Mouse (Mus musculus) heart, postnatal 4 days (tissue): Measurements from ENCODE around the gene Fhl5. TPM values are rescaled to one million over a fixed set of nuclear protein-coding genes. Genes with fewer than 3 reads are reported as not detected.
"Not testable (repeated sequence)": the region's sequence is repeated elsewhere in the genome, so short reads cannot be mapped to it uniquely, and the experiment has no call there.

Source experiments
- DNase-seq: peaks from one replicate; pipeline ENCODE4 v3.0.0; 2021
- total RNA-seq, 2 experiments: library from RNA; stranded (reverse); gene quantifications; 2 replicates each; pipeline ENCODE4 v1.2.3; 2021

The Fhl5 gene
- total RNA-seq = under 1 TPM in 1 of 2 experiments, not detected in 1; 0.23 TPM

DNA sequence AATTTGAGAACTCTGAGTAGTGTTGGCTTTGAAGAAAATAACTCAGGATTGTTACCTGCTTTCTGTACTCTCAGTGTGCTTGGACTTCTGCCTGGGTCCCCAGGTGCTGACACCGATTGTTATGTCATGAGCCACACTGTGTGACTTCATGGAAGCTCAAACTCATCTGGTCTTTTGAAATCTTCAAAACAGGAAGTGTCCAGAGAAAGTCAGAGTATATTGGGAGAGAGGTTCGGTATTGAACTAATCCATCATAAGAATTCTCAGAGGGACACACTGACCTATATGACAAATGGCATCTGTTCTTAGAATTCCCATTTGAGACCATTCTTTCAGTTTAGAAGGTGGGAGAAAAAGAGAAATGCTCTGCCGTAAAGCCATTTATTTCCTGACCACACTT is at the start of gene Fhl5:
Gene Fhl5 (minus strand): TSS at position 101 of the 400 bp plus-strand sequence.
- DNase-seq = no peak

DNA sequence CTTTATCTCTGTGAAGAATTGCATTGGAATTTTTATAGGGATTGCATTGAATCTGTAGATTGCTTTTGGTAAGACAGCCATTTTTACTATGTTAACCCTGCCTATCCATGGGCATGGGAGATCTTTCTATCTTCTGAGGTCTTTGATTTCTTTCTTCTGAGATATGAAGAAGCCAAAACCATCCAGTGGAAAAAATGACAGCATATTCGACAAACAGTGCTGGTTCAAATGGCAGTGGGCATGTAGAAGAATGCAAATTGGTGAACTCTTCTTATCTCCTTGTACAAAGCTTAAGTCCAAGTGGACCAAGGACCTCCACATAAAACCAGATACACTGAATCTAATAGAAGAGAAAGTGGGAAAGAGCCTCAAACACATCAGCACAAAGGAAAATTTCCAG is 42.3 kb upstream of the Fhl5 start:
- DNase-seq = not testable (repeated sequence)

DNA sequence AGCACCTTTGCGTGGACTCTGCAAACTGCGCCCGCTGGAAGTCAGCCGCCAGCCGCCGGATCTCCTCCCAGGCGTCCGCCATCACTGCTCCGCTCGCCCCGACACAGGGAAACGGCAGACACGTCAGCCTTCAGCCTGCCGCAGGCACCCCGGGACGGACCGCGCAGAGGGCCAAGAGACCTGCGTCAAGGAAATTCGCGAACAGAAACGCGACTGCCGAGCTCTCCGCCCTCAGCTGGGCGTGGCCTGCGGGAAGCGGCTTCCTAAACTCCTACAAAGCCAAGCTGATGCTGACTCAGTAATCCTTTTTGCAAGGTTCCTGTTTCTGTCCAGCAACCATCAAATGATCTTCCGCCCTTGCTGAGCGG is 39.0 kb upstream of the Fhl5 start, which contains the start of gene Ufl1:
Gene Ufl1 (minus strand): TSS at position 151 of the 368 bp plus-strand sequence.
- peak; percentile 98 for DNase-seq

DNA sequence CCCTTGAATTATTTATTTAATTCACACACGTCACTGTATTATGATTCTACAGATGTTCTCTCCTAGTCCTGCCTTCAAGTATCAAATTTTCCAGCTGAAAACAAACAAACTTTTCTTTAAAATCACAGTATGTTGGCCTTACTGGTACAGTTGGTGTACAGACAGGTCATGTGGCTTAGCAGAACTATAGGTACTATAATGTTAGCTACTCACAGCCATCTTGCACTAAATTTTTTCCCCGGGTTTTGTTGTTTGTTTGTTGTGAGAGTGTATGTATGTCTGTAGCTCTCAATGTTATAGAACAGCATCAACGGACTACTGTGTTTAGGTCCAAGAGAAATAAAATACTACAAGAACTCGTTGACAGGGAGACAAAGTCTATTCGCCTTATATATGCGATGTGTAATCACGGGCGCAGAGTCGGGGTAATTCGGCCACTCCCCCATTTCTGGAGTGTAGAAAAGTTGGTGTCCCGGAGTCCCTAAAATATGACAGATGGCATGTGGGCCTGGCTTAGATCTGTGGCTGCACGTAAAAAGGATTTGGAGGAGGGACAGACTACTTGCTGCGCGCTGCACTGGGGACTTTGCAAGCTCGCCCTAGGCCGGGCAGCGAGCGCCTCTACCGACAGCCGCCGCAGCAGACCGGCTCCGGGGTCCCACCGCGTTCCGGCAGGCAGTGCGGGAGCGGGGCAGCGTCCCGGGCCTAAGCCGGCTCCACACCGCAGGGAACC is 38.4 kb upstream of the Fhl5 start:
- no peak for DNase-seq

DNA sequence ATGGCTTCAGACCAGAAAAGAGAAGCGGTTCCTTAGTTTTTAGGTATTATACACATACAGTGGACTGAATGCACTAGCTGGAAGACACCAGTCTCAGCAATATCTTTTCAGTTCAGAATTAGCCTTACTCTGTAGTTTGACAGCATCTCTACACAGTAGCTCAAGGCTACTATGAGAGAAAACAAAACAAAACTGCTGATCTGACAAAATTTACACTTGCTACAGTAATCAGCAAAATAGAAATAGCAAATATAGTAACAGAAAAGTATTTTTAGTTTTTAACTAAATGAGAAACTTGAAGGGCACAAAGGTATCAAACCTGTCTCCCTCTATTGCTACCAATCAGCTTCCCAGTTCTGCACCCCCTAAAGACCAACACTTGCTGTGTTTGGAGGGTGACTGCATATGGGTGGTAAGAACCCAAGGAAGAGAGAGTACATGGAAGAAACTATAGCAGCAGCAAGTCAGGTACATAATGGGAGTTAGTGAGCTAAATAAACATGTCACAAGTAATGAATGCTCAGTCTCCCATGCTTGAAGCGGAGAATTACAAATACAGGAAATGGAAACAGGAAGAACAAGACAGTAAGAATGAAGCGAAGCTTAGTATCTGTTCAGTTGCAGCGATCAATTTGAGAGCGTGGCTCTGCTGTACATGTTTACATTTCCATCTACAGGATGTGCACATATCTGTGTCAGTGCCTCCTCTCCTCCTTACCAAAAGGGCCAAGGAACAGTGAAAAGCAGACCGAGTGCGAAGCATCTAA is 30.4 kb upstream of the Fhl5 start:
- no peak for DNase-seq

DNA sequence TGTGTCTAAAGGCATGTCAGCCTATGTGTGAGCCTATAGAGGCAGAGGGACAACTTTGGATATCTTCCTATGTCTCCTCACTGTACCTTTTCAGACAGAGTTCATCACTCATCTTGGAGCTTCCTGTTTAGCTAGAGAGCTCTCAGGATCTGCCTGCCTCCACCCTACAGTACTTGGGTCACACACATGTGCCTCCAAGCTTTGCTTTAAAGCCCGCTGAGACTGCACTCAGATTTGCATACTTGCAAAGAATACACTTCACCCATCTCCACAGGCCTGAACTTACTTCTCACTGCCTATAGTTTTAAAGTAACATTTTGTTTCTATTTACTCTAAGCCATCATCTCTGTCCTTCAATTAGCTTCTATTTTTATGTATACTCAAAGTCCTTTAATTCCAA is 29.2 kb upstream of the Fhl5 start:
- DNase-seq = no peak

DNA sequence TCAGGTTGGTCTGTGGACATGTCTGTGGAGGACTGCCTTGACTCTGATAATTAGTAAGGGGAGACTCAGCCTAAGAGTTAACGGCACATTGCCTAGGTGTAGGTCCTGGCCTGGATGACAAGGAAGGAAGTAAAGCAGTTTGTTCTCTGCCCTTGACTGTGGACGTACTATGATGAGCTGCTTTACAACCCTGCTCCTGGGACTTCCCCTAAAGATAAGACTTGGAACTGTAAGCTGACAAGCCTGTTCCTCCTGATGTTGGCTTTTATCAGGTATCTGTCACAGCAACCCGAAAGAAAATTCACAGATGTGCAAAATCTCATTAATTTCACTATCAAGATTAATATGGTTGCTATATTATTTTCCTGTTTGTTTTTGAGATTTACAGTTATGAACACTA is 24.5 kb upstream of the Fhl5 start:
- no peak for DNase-seq

DNA sequence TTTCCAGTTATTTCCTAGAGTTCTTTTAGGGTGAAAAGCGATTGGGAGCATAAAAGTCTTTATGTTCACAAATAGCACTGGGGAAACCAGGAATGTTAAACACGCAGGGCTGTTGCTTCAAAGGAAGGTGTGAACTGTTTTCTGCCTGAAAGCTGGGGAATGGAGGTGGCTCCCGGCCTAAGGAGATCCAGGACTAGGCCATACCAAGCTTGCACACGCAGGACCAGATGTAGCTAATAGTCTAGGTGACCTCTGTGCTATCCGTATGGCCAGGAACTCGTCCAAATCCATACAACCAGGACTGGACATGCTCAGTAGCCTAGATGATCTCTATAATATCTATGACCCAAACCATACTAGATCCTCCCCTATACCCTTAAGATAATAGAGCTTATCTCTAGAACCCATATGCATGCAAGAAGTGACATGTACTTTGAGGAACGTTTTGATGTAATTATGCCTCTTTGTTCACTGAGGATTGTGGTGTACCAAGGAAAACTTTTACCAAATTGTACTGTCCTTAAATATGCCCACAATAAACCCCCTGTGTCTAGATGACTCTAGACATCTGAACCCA is 15.2 kb upstream of the Fhl5 start:
- no peak for DNase-seq

DNA sequence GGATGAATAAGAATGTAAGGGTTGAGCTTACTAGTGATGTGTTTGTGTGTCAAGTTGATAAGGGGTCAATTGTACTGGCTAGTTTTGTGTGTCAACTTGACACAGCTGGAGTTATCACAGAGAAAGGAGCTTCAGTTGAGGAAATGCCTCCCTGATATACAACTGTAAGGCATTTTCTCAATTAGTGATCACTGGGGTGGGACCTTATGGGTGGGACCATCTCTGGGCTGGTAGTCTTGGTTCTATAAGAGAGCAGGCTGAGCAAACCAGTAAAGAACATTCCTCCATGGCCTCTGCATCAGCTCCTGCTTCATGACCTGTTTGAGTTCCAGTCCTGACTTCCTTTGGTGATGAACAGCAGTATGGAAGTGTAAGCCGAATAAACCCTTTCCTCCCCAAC is 7.0 kb downstream of the Fhl5 start:
- DNase-seq = not testable (repeated sequence)

DNA sequence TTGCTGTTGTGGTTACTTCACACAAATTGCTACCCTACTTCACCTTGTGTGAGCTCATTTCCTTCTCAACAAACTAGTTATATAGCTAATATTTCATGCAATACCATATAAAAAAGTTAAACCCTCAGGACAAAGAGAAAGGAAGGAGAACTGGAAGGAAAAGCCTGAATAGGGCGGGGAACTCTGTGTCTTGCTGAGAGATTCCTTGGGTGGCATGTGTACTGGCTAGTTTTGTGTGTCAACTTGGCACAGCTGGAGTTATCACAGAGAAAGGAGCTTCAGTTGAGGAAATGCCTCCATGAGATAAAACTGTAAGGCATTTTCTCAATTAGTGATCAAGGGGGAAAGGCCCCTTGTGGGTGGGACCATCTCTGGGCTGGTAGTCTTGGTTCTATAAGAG is 8.9 kb downstream of the Fhl5 start:
- DNase-seq = not testable (repeated sequence)

DNA sequence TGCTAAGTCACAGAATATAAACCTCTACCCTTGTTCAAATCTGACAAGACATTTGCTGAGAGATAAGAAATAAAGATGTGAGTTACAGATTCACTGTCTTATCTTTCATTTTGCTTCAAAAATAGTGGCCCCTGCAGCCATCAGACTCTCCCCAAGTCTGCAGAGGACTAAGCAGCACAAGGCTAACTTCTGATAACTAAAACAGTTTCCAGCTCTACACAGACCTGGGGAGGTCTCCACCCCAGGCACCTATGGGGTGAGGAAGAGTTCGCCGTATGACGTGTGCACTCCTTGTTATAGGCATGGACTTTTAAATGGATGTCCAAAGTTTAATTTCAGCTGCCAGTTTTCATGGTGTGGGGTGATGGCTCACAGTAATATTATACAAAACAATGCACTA is 10.1 kb downstream of the Fhl5 start:
- DNase-seq = no peak

DNA sequence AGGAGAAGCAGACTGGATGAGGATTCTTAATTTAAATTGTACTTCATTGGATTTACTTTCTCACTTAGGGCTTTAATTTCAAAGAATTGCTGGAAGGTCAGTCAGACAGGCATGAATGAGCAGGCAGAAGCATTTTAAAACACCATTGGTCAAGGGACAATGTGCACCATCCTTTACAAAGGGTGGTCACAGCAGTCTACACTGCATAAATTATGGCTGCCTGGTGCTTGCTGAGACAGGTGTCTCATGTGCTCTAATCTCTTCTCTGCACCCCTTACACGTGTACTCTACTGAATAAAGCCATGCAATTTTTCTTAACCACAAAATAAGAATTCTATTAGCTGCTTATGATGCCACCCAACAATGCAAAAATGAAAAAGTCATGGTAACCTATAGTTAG is 15.1 kb downstream of the Fhl5 start:
- no peak for DNase-seq

DNA sequence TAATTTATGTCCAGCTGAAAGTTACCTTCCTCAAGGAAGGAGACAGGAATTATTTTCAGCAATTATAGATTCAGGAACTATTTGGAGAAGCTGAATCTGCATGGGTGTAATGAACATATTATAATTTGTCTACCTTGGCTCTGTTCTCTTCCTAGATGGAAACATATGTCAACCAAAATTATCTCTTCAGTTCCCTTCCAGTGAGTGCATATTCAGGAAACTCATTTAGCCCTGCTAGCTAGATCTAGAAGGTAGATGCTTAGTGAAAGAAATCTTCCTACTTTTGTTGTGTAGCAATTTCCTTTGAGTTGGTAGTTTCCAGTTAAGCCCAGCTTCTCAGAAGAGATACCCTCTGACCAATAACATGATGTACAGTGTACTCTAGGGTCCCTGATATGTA is 20.7 kb downstream of the Fhl5 start:
- no peak for DNase-seq

DNA sequence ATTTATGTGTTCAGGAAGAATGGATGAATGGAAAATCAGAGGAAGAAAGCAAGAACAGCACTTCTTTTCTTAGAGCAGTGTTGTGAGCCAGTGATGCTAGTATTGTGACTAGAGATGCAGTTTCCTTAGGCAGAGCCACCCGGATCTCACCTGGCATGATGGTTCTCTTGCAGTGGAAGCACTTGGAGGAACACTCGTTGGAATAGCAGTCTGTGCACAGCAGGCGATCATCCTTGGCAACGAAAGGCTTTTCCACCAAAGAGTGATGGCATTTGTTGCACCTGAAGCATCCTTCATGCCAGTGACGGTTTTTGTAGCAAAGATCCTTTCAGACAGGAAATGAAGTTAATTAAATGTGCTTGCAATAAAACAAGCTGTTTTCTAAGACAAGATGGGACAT is 29.2 kb downstream of the Fhl5 start:
- DNase-seq = no peak

DNA sequence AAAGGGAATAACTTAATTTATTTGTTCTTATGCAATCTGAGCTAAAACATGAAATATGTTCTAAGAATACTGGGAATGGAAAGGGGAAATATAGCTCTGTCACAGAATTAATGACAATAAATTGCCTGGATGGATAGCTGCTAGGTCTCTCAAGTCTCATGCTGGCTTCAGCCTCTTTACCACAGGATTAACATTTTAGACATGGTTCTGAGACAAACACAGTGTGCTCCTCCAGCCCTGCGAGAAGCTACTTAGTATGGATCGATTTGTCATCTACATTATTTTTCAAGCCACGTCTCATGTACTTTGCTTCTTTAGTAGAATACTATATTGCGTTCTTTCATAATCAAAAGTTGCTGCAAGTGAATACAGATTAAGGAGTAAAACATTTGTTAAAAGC is 36.5 kb downstream of the Fhl5 start:
- no peak for DNase-seq

DNA sequence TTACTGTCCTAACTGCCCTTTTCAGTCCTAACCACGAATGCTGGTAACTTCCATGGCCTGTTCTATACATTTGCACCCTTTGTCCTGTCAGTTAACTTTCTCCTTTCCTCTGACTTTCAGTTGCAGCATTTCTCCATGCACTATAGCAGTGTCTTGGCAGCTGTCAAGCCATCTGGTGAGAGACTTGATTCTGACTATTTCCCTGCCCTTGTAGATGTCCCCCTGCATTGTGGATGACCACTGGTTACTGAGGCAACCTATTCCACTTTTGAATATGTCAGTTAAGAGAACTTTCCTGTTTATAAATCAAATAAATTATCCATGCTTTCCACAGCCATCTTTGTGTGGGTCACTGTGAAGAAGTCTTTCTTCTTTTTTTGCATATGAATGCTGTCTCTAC is 45.4 kb downstream of the Fhl5 start:
- DNase-seq = no peak

DNA sequence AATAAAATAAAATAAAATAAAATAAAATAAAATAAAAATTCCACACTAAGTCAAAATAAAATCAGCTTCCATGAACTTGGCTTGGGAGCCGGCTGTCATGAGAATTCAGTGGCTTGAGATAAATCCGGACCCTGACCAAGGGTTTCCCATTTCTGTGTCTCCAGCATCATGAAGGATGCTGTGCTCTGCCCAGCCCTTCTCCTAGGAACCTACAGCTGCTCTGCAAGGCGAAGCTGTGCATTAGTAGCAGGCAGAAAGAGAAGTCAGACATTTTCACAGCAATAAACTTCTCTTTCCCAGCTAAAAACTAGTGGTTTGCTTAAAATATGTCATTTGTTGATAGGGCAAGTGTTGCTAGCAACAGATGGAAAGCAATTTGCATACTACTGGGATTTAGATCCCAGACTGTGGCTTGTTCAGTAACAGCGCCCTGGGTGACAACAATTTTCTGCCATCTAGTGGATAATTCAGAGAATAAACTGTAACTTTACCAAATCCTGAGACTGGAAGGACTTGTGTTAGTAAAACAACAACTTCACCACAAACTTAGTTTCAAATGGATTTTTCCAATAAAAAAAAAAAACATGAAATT is 63.0 kb downstream of the Fhl5 start:
- no peak for DNase-seq

Other genes with a start within 250 kb of the Fhl5 start
- gene Ufl1, start 38.9 kb upstream of the Fhl5 start, total RNA-seq = 10 to 100 TPM; 33.3 to 33.6 TPM